Mouse (Mus musculus) G1E (cell line): ENCODE measurements around the gene Ank3. TPM values are rescaled to one million over a fixed set of nuclear protein-coding genes. Genes with fewer than 3 reads are reported as not detected.

Experiments
- ATAC-seq: 2 replicates; pipeline ENCODE4 v1.8.0; 2016; ENCODE audit warnings: mild to moderate bottlenecking; ENCODE audit not compliant: insufficient number of reproducible peaks, poor library complexity, low FRiP score, severe bottlenecking; ENCODE audit errors: extremely low read depth
- DNase-seq: peaks from one replicate; pipeline ENCODE4 v3.0.0; 2012; ENCODE audit warnings: low spot score
- H3K27me3 ChIP-seq: 2 replicates; pipeline ENCODE4 v1.6.1; 2012; ENCODE audit warnings: mild to moderate bottlenecking, low read length, inconsistent platforms; ENCODE audit not compliant: insufficient read depth
- H3K36me3 ChIP-seq: replicated peaks from 2 replicates; pipeline ENCODE3; 2012; ENCODE audit warnings: mild to moderate bottlenecking, inconsistent platforms
- H3K4me1 ChIP-seq: 2 replicates; pipeline ENCODE4 v1.6.1; 2012; ENCODE audit warnings: low read depth, low read length, inconsistent platforms, mixed read lengths; ENCODE audit not compliant: insufficient read depth
- H3K4me3 ChIP-seq: 2 replicates; pipeline ENCODE4 v1.5.1; 2012; ENCODE audit warnings: low read depth, mild to moderate bottlenecking, inconsistent platforms, low read length, moderate library complexity, mixed read lengths
- H3K9me3 ChIP-seq: replicated peaks from 2 replicates; pipeline ENCODE4 v1.6.1; 2012; ENCODE audit warnings: inconsistent platforms
- CTCF ChIP-seq: IDR thresholded peaks from 2 replicates; pipeline ENCODE4 v1.5.1; 2012; ENCODE audit warnings: low read depth, low read length, inconsistent platforms, mixed read lengths
- GATA1 ChIP-seq: IDR thresholded peaks from 2 replicates; pipeline ENCODE4 v1.6.1; 2012; ENCODE audit warnings: borderline replicate concordance, low read length, inconsistent platforms, mixed read lengths
- GATA2 ChIP-seq: IDR thresholded peaks from 2 replicates; pipeline ENCODE4 v1.6.1; 2012; ENCODE audit warnings: low read depth, low read length, inconsistent platforms, borderline replicate concordance
- POLR2AphosphoS5 ChIP-seq: IDR thresholded peaks from 2 replicates; pipeline ENCODE4 v1.6.1; 2012; ENCODE audit warnings: low read depth, low read length, inconsistent platforms; ENCODE audit not compliant: insufficient replicate concordance
- TAL1 ChIP-seq: conservative IDR thresholded peaks from 2 replicates; pipeline ENCODE4 v1.6.1; 2012; ENCODE audit warnings: low read depth, low read length, inconsistent platforms, mixed read lengths
- polyA plus RNA-seq: library from polyadenylated mRNA; stranded (reverse); fragments of >175 nt; gene quantifications from 2 replicates; pipeline ENCODE4 v1.2.3, GENCODE M21; 2012
- total RNA-seq, 2 experiments: library from RNA; stranded (forward) in 1 of 2; stranded (reverse) in 1 of 2; fragments of 200-1000 nt in 1 of 2; fragments of >200 nt in 1 of 2; fragmentation: Nextera tagmentation in 1 of 2; gene quantifications; 2 replicates each; pipeline ENCODE4 v1.2.3; 2014 to 2017

Gene Ank3
- total and polyA plus RNA-seq, 3 experiments, result 0.98 TPM; not detected in 2

DNA sequence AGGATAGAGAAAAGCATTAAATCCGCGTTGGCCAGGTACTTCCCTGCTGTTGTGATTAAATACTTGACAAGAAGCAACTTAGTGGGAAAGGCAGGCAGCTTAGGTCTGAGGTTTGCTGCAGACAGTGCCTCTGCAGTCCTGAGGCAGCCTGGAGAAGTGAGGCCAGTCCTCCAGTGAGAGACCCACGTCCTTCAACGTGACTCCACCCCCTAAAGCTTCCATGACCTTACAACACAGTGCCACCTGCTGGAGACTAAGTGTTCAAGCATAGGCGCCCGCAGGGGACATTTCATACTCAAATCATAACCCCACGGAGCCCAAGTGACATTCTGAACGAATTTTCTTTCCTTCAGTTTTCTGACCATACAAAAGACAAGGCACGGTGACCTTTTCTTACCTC, 394.5 kb downstream of the Ank3 start:
- peaks cover 47% of the 10 kb centered on the region for H3K9me3 ChIP-seq
- TF ChIP-seq TAL1 (no peak), CTCF (no peak), GATA2 (no peak), POLR2AphosphoS5 (no peak), GATA1 (no peak)
- DNase-seq (no peak), ATAC-seq (no peak)
- no peaks in the 10 kb centered on the region for H3K4me1 ChIP-seq
- H3K36me3 ChIP-seq, result no peaks in the 10 kb centered on the region
- H3K27me3 ChIP-seq, result no peaks in the 10 kb centered on the region
- H3K4me3 ChIP-seq, result no peak overlapping the region

DNA sequence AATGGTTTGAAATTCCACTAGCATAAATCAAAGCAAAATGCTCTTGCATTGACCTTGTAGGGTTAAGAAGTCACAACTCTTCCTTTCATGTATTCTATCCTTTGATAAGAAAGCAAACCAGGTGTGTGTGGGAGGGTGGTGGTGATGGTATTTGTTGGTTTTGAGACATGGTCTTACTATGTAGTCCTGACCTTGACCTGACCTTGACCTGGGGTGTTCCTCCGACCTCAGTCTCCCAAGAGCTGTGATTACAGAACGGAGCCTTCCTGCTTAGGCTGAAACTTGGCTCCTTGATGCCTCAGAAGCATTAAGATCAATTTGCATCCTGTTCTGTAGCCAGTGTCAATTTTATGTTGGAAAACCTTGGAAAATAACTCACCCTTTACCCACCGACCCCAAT, 397.1 kb downstream of the Ank3 start:
- Histone ChIP-seq H3K4me1 (no peaks in the 10 kb centered on the region), H3K27me3 (no peaks in the 10 kb centered on the region), H3K9me3 (peaks cover 55% of the 10 kb centered on the region), H3K36me3 (no peaks in the 10 kb centered on the region), H3K4me3 (no peak overlapping the region)
- DNase-seq, result no peak
- TF ChIP-seq GATA2, result no peak
- no peak for TF ChIP-seq TAL1
- no peak for TF ChIP-seq CTCF
- ATAC-seq, result no peak

GRCm38 (mm10) chr10:69796421-69796886, 397.9 kb downstream of the Ank3 start:
- H3K27me3 ChIP-seq, result no peaks in the 10 kb centered on the region
- peaks cover 57% of the 10 kb centered on the region for H3K9me3 ChIP-seq
- H3K36me3 ChIP-seq, result no peaks in the 10 kb centered on the region
- no peak for TF ChIP-seq POLR2AphosphoS5
- no peak for TF ChIP-seq GATA2
- no peak for TF ChIP-seq CTCF
- no peak for TF ChIP-seq TAL1
- no peak for TF ChIP-seq GATA1
- DNase-seq (no peak), ATAC-seq (no peak)
- no peak overlapping the region for H3K4me3 ChIP-seq
- no peaks in the 10 kb centered on the region for H3K4me1 ChIP-seq

DNA sequence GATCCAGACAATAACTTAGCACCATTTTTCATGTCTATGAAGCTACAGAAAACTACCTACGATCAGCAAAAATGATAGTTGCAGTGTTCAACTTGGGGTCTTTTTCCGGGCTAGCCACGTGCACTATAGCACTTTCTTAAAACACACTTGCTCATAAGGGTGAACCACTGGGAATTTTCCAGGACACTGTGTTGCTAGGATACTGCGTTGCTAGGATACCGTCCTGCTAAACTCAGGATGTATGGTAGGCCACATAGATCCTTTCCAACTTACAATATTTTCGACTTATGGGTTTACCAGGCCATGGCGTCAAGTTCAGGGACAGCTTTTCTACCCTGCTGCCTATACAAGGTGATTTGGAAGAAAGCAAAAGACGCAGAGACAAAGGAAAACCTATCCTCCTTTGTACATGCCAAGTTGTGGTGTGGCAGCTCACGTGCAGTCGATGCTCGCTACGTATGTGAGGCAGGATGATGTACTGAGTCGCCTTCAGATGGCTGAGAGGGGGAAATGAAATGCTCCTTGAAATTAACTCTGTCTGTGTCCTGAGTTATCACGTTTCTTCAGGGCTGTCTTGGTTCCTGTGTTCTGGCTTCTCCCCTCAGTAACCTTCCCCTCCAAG, 404.7 kb downstream of the Ank3 start:
- DNase-seq, result no peak
- Histone ChIP-seq H3K27me3 (no peaks in the 10 kb centered on the region), H3K9me3 (peaks cover 55% of the 10 kb centered on the region), H3K36me3 (no peaks in the 10 kb centered on the region), H3K4me1 (no peaks in the 10 kb centered on the region), H3K4me3 (no peak overlapping the region)
- ATAC-seq, result no peak
- TF ChIP-seq GATA2 (no peak), TAL1 (no peak), GATA1 (no peak), CTCF (no peak), POLR2AphosphoS5 (no peak)

GRCm38 (mm10) chr10:69804613-69805012, 406.0 kb downstream of the Ank3 start:
- Histone ChIP-seq H3K27me3 (no peaks in the 10 kb centered on the region), H3K4me3 (no peak overlapping the region), H3K4me1 (no peaks in the 10 kb centered on the region), H3K36me3 (no peaks in the 10 kb centered on the region), H3K9me3 (peaks cover 54% of the 10 kb centered on the region)
- no peak for TF ChIP-seq CTCF
- TF ChIP-seq GATA2, result no peak
- no peak for TF ChIP-seq TAL1
- TF ChIP-seq GATA1, result no peak
- no peak for TF ChIP-seq POLR2AphosphoS5
- DNase-seq (no peak), ATAC-seq (no peak)

DNA sequence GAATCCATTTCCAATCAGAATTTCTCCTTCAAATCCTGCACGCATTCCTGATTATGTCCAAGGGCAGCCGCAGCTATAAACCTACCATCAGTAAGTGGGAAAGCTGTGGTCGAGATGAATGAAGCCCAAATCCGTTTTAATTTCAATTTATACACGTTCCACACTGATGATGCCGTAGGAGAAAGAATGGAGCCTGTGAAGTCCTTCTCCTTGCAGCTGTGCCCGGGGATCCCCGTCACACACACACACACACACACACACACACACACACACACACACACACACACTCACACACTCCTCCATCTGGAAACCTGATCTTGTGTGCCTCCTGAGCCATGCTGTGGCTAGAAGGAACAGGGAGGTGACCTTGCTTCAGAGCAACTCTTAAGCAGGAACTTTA, 412.2 kb downstream of the Ank3 start:
- DNase-seq (no peak), ATAC-seq (no peak)
- peaks cover 50% of the 10 kb centered on the region for H3K9me3 ChIP-seq
- H3K27me3 ChIP-seq, result no peaks in the 10 kb centered on the region
- H3K4me3 ChIP-seq, result no peak overlapping the region
- no peaks in the 10 kb centered on the region for H3K36me3 ChIP-seq
- H3K4me1 ChIP-seq, result no peaks in the 10 kb centered on the region
- TF ChIP-seq CTCF (no peak), POLR2AphosphoS5 (no peak), TAL1 (no peak)
